Mouse (Mus musculus) heart, postnatal 36 days (tissue): ENCODE results near the gene Tmem219. TPM values are rescaled to one million over a fixed set of nuclear protein-coding genes. Genes with fewer than 3 reads are reported as not detected.

Experiments used
- DNase-seq, 2 experiments: peaks; one replicate each; pipeline ENCODE4 v3.0.0; 2021 to 2022
- intact Hi-C: fragments of 180-260 bp; cut with DNase I; formaldehyde crosslinking; loops from one replicate; pipeline ENCODE4 v1.15.1; 2025
- total RNA-seq, 2 experiments: library from RNA; stranded (reverse); gene quantifications; 2 replicates each; pipeline ENCODE4 v1.2.3; 2021

Gene Tmem219
- total RNA-seq, 2 experiments from 2014 or later: 9.5 to 11.5 TPM

- intact Hi-C loops: no loop called here
- no peak for DNase-seq
These were observed 52.8 kb downstream of the Tmem219 start for GRCm38 (mm10) chr7:126869780-126870519.

- no peak for DNase-seq
- intact Hi-C loops: no loop called here
These were observed 54.7 kb downstream of the Tmem219 start for GRCm38 (mm10) chr7:126868003-126868402.

- DNase-seq: no peak
- intact Hi-C loops: no loop called here
These were observed 55.2 kb downstream of the Tmem219 start for GRCm38 (mm10) chr7:126867534-126867933.

GRCm38 (mm10) chr7:126863791-126864190 lies 58.9 kb downstream of the Tmem219 start:
- no peak for DNase-seq
- intact Hi-C loops: loop anchor here (2.0 to 5.0 kb wide), 4 partner anchors 17 to 334 kb away; partner anchors contain the start of gene Cd2bp2

- DNase-seq: peak; percentile 92 to 94
- intact Hi-C loops: loop anchor here (5.0 kb wide), 3 partner anchors 35 to 335 kb away; partner anchors contain the start of gene Cd2bp2
These were observed 60.5 kb downstream of the Tmem219 start, which contains the start of gene Ino80e for GRCm38 (mm10) chr7:126862147-126862784. TSS of gene Ino80e (minus strand) at chr7:126862377.

GRCm38 (mm10) chr7:126861429-126862130 lies 61.1 kb downstream of the Tmem219 start, which contains the start of gene Hirip3:
TSS of gene Hirip3 (plus strand) at chr7:126861972.
- peak; percentile 93 to 96 for DNase-seq
- intact Hi-C loops: loop anchor here (2.0 to 5.0 kb wide), 4 partner anchors 36 to 336 kb away; partner anchors contain the start of genes Cd2bp2 and Kctd13

- intact Hi-C loops: loop anchor here (2.0 to 5.0 kb wide), 4 partner anchors 36 to 336 kb away; partner anchors contain the start of genes Cd2bp2 and Kctd13
- DNase-seq: no peak
These were observed 61.7 kb downstream of the Tmem219 start for GRCm38 (mm10) chr7:126860987-126861386.

- DNase-seq: no peak
- intact Hi-C loops: no loop called here
These were observed 65.8 kb downstream of the Tmem219 start for GRCm38 (mm10) chr7:126856741-126857420.

GRCm38 (mm10) chr7:126855641-126856040 lies 67.1 kb downstream of the Tmem219 start:
- DNase-seq: no peak
- intact Hi-C loops: no loop called here

- intact Hi-C loops: no loop called here
- DNase-seq: no peak
These were observed 69.3 kb downstream of the Tmem219 start for GRCm38 (mm10) chr7:126853454-126853853.

- intact Hi-C loops: no loop called here
- no peak for DNase-seq
These were observed 71.5 kb downstream of the Tmem219 start for GRCm38 (mm10) chr7:126851192-126851591.

- DNase-seq: no peak
- intact Hi-C loops: no loop called here
These were observed 72.6 kb downstream of the Tmem219 start for GRCm38 (mm10) chr7:126850161-126850560.

GRCm38 (mm10) chr7:126848794-126849193 lies 73.9 kb downstream of the Tmem219 start:
- no peak for DNase-seq
- intact Hi-C loops: no loop called here

GRCm38 (mm10) chr7:126847421-126848398 lies 75.0 kb downstream of the Tmem219 start:
- intact Hi-C loops: no loop called here
- DNase-seq: no peak

GRCm38 (mm10) chr7:126847116-126847420 lies 75.6 kb downstream of the Tmem219 start, which contains the start of gene Doc2a:
TSS of gene Doc2a (plus strand) at chr7:126847416.
- DNase-seq: no peak
- intact Hi-C loops: no loop called here

- intact Hi-C loops: no loop called here
- no peak for DNase-seq
These were observed 77.2 kb downstream of the Tmem219 start for GRCm38 (mm10) chr7:126845516-126845915.

GRCm38 (mm10) chr7:126843276-126843675 lies 79.4 kb downstream of the Tmem219 start:
- no peak for DNase-seq
- intact Hi-C loops: no loop called here
